Mouse (Mus musculus): ENCODE data around the gene Cdh11. TPM values are rescaled to one million over a fixed set of nuclear protein-coding genes. Genes with fewer than 3 reads are reported as not detected.

Cdh11 gene
- total and polyA plus RNA-seq, 3 experiments = 0.13 to 0.17 TPM; not detected in 1

GRCm38 (mm10) chr8:102726206-102726935 is 59.1 kb downstream of the Cdh11 start:
- Histone ChIP-seq H3K9me3 (replicated peaks; ENCODE audit: low read length) (peaks cover 46% of the 10 kb centered on the region), H3K9ac (ENCODE audit: insufficient read depth, low read depth) (no peak overlapping the region), H3K79me2 (replicated peaks; ENCODE audit: control insufficient read depth, extremely low read depth, insufficient read depth, poor library complexity, severe bottlenecking) (no peaks in the 10 kb centered on the region), H3K27ac (ENCODE audit: insufficient read depth, low read depth) (no peak overlapping the region), H3K27me3 (replicated peaks) (no peaks in the 10 kb centered on the region), H3K4me1 (ENCODE audit: control insufficient read depth in 1 of 2, insufficient read depth in 2 of 2) (no peaks in the 10 kb centered on the region), H3K4me3 (replicated peaks in 1 of 3; ENCODE audit: low read depth in 2 of 3, low read length in 2 of 3, poor library complexity in 1 of 3) (no peak overlapping the region), H3K4me2 (ENCODE audit: insufficient read depth, low read depth, poor library complexity, severe bottlenecking) (no peak overlapping the region), H3K36me3 (replicated peaks in 1 of 2; ENCODE audit: control insufficient read depth in 1 of 2, insufficient read depth in 1 of 2, low read length in 1 of 2) (no peaks in the 10 kb centered on the region)
- dilution Hi-C loops (cut with MboI; ENCODE audit: extremely low pct_ligation_motif_present, extremely low pct_unique_long_range_greater_than_20kb, low sequenced_read_pairs) (no loop called here), in situ Hi-C loops (cut with MboI; ENCODE audit: low pct_ligation_motif_present, low pct_unique_long_range_greater_than_20kb, low sequenced_read_pairs) (no loop called here)
- DNase-seq (ENCODE audit: extremely low read depth) = no peak
- no peak for TF ChIP-seq SIN3A (IDR thresholded peaks at IDR 0.05; ENCODE audit: low read length)
- no peak for TF ChIP-seq PAX5 (IDR thresholded peaks at IDR 0.05; ENCODE audit: low read length)
- TF ChIP-seq ZMIZ1 (IDR thresholded peaks at IDR 0.05; ENCODE audit: low read depth, low read length) = no peak
- TF ChIP-seq RCOR1 (conservative IDR thresholded peaks at IDR 0.05; ENCODE audit: low read depth, low read length) = no peak
- no peak for TF ChIP-seq POLR2A (IDR thresholded peaks at IDR 0.05; ENCODE audit: low read depth, low read length)
- no peak for TF ChIP-seq TCF12 (IDR thresholded peaks at IDR 0.05; ENCODE audit: low read depth, low read length)

GRCm38 (mm10) chr8:102725496-102725895 is 59.9 kb downstream of the Cdh11 start:
- Histone ChIP-seq H3K9me3 (replicated peaks; ENCODE audit: low read length) (peaks cover 45% of the 10 kb centered on the region), H3K27me3 (replicated peaks) (no peaks in the 10 kb centered on the region), H3K79me2 (replicated peaks; ENCODE audit: control insufficient read depth, extremely low read depth, insufficient read depth, poor library complexity, severe bottlenecking) (no peaks in the 10 kb centered on the region), H3K27ac (ENCODE audit: insufficient read depth, low read depth) (no peak overlapping the region), H3K4me3 (replicated peaks in 1 of 3; ENCODE audit: low read depth in 2 of 3, low read length in 2 of 3, poor library complexity in 1 of 3) (no peak overlapping the region), H3K4me1 (ENCODE audit: control insufficient read depth in 1 of 2, insufficient read depth in 2 of 2) (no peaks in the 10 kb centered on the region), H3K9ac (ENCODE audit: insufficient read depth, low read depth) (no peak overlapping the region), H3K4me2 (ENCODE audit: insufficient read depth, low read depth, poor library complexity, severe bottlenecking) (no peak overlapping the region), H3K36me3 (replicated peaks in 1 of 2; ENCODE audit: control insufficient read depth in 1 of 2, insufficient read depth in 1 of 2, low read length in 1 of 2) (no peaks in the 10 kb centered on the region)
- in situ Hi-C loops (cut with MboI; ENCODE audit: low pct_ligation_motif_present, low pct_unique_long_range_greater_than_20kb, low sequenced_read_pairs) (no loop called here), dilution Hi-C loops (cut with MboI; ENCODE audit: extremely low pct_ligation_motif_present, extremely low pct_unique_long_range_greater_than_20kb, low sequenced_read_pairs) (no loop called here)
- TF ChIP-seq TBP (conservative IDR thresholded peaks at IDR 0.05; ENCODE audit: low read depth, low read length) (no peak), E2F4 (IDR thresholded peaks at IDR 0.05; ENCODE audit: insufficient replicate concordance, low read depth, low read length) (no peak), CHD2 (IDR thresholded peaks at IDR 0.05; ENCODE audit: low read length) (no peak), SMC3 (IDR thresholded peaks at IDR 0.05; ENCODE audit: low read depth, low read length) (no peak), MEF2A (IDR thresholded peaks at IDR 0.05; ENCODE audit: borderline replicate concordance, low read depth, low read length) (no peak), NELFE (IDR thresholded peaks at IDR 0.05; ENCODE audit: low read depth, low read length) (no peak), MAFK (IDR thresholded peaks at IDR 0.05; ENCODE audit: insufficient replicate concordance, low read length) (no peak), RAD21 (IDR thresholded peaks at IDR 0.05; ENCODE audit: low read depth, low read length) (no peak), PAX5 (IDR thresholded peaks at IDR 0.05; ENCODE audit: low read length) (no peak), JUND (conservative IDR thresholded peaks at IDR 0.05; ENCODE audit: low read depth, low read length) (no peak), USF2 (conservative IDR thresholded peaks at IDR 0.05; ENCODE audit: low read depth, low read length) (no peak), USF1 (IDR thresholded peaks at IDR 0.05; ENCODE audit: low read depth, low read length) (no peak), MAZ (IDR thresholded peaks at IDR 0.05; ENCODE audit: low read depth, low read length) (no peak), POLR2A (IDR thresholded peaks at IDR 0.05; ENCODE audit: low read depth, low read length) (no peak), TCF12 (IDR thresholded peaks at IDR 0.05; ENCODE audit: low read depth, low read length) (no peak), MAX (IDR thresholded peaks at IDR 0.05; ENCODE audit: low read length) (no peak), MYC (IDR thresholded peaks at IDR 0.05; ENCODE audit: low read depth, low read length) (no peak), KAT2A (IDR thresholded peaks at IDR 0.05; ENCODE audit: insufficient replicate concordance, low read length) (no peak)
- no peak for DNase-seq (ENCODE audit: extremely low read depth)

All from CH12.LX (cell line).